Mouse (Mus musculus) brown adipose tissue, adult 24 weeks (tissue): ENCODE data around the gene Cpsf2. TPM values are rescaled to one million over a fixed set of nuclear protein-coding genes. Genes with fewer than 3 reads are reported as not detected.

Source experiments
- polyA plus RNA-seq: library from polyadenylated mRNA; stranded (reverse); fragments of >200 nt; gene quantifications from 2 replicates; pipeline ENCODE4 v1.2.4, GENCODE M21; 2012; ENCODE audit not compliant: missing spikeins, insufficient read depth, insufficient read length

Gene Cpsf2
- polyA plus RNA-seq, 1 experiment = 12.3 TPM

Other genes starting within 250 kb of the Cpsf2 start
- gene Fbln5, start 156.9 kb upstream of the Cpsf2 start, polyA plus RNA-seq = 11.5 and 12.5 TPM in 2 replicates
- 15.1 and 17.1 TPM in 2 replicates for gene Trip11, start 62.7 kb upstream of the Cpsf2 start, polyA plus RNA-seq
- gene Atxn3, start 17.7 kb upstream of the Cpsf2 start, polyA plus RNA-seq = 6.3 and 10.6 TPM in 2 replicates
- gene Slc24a4, start 152.7 kb downstream of the Cpsf2 start, polyA plus RNA-seq = not detected in 2 replicates